Mouse (Mus musculus) macrophage (primary cell): ENCODE data around the gene Wfdc13. TPM values are rescaled to one million over a fixed set of nuclear protein-coding genes. Genes with fewer than 3 reads are reported as not detected.
A peak's percentile ranks its signal among the peaks of the same experiment; 100 is the strongest.
"Not testable (repeated sequence)": the region's sequence is repeated elsewhere in the genome, so short reads cannot be mapped to it uniquely, and the experiment has no call there.

Source experiments
- H3K27ac ChIP-seq: fragments of 350-480 bp; formaldehyde crosslinking; 2 replicates; pipeline ENCODE4 v1.9.0; 2021
- H3K36me3 ChIP-seq: fragments of 350-480 bp; formaldehyde crosslinking; 2 replicates; pipeline ENCODE4 v1.9.0; 2021; ENCODE audit errors: inconsistent target
- H3K4me3 ChIP-seq: fragments of 350-480 bp; formaldehyde crosslinking; 2 replicates; pipeline ENCODE4 v1.9.0; 2021; ENCODE audit errors: inconsistent target
- H3K79me2 ChIP-seq: fragments of 350-480 bp; formaldehyde crosslinking; 2 replicates; pipeline ENCODE4 v1.9.0; 2021; ENCODE audit errors: inconsistent target
- WGBS: methylation state at CpG from one replicate; pipeline ENCODE4 v1.1.7; 2026; ENCODE audit warnings: inconsistent platforms; ENCODE audit not compliant: missing documents; 5-methylcytosine and 5-hydroxymethylcytosine counted together
- polyA plus RNA-seq: library from polyadenylated mRNA; stranded (reverse); fragments of 250-400 nt; gene quantifications from 3 replicates; pipeline ENCODE4 v1.2.4, GENCODE M21; 2018; ENCODE audit warnings: inconsistent platforms

The Wfdc13 gene
- polyA plus RNA-seq, 1 experiment from 2014 or later: not detected

DNA sequence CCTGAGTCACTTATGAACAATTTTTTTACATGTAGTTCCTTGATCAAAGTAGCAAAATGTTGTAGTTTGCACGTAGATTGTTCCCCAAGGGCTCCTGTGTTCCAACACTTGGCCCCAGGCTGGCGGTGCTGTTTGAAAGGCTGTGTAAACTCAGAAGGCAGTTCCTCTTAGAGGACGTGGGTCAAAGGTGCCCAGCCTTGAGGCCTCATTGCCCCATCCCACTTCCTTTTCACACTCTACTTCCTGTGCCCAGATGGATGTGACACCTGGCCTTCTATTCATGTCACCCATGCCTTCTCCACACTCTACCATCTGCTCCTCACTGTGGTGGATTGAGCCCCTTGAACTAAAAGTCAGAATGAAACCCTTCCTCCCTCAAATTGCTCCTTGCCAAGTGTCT lies 5.0 kb upstream of the Wfdc13 start:
- H3K79me2 ChIP-seq: no peaks in the 10 kb centered on the region
- no peak overlapping the region for H3K4me3 ChIP-seq
- 0 out of 2 replicates have a peak overlapping the region, but pooled peaks have one; percentile 10 for H3K27ac ChIP-seq
- 18% methylated on average over 3 of the region's 3 CpGs for WGBS
- no peaks in the 10 kb centered on the region for H3K36me3 ChIP-seq

DNA sequence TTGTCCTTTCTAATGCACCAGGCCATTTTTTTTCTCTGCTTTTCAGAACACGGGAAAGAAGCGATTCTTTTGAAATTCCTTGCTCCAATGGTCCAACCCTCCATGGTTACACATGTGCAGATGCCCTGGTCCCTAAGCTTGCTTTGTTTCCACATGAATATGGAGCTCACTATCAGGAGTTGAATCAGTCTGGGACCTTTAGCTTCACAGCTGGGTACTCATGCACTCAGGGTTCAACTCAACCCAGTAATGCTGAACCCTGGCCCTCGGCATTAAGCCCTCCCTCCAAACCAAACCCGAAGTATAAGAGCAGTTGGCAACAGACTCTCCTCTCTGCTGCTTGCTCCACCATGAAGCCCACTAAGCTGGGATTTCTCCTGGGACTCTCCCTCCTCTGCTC lies 13.3 kb downstream of the Wfdc13 start, which contains the start of gene Spint4:
Spint4 (plus strand) TSS at position 301 of the 400 bp plus-strand sequence.
- H3K27ac ChIP-seq: no peak within 1 kb of the TSS
- H3K79me2 ChIP-seq: no peaks in the 10 kb centered on the region
- 86% methylated on average over 4 of the region's 4 CpGs for WGBS
- no peaks in the 10 kb centered on the region for H3K36me3 ChIP-seq
- H3K4me3 ChIP-seq: no peak within 1 kb of the TSS

DNA sequence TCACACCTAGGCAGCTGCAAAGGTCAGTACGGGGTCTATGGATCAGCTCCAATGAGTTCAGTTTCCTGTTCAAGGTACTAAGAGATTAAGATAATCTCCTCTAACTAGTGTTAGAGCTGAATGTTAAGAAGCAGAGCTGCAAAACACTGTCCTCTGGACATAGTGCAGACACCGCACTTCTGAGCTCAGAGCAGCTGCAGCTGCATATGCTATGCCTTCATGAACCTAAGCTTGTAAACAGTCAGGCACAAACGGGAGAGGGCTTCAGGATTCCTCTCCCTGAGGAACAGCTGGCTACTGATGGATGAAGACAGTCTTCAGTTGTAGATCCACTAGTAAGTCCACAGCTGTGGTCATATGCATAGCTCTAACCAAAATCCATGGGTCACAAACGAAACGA lies 16.1 kb downstream of the Wfdc13 start:
- WGBS: 74% methylated on average over 5 of the region's 5 CpGs

GRCm38 (mm10) chr2:164701761-164702160 lies 16.9 kb downstream of the Wfdc13 start:
- 93% methylated on average over 5 of the region's 5 CpGs for WGBS
- Histone ChIP-seq H3K79me2 (no peaks in the 10 kb centered on the region), H3K36me3 (no peaks in the 10 kb centered on the region), H3K27ac (no peak overlapping the region), H3K4me3 (no peak overlapping the region)

More for the DNA sequence above, 16.1 kb downstream of the Wfdc13 start:
- no peak overlapping the region for H3K4me3 ChIP-seq
- no peak overlapping the region for H3K27ac ChIP-seq
- H3K79me2 ChIP-seq: no peaks in the 10 kb centered on the region
- H3K36me3 ChIP-seq: no peaks in the 10 kb centered on the region

- no peak overlapping the region for H3K27ac ChIP-seq
- no peaks in the 10 kb centered on the region for H3K79me2 ChIP-seq
- WGBS: 81% methylated on average over 5 of the region's 5 CpGs
- no peak overlapping the region for H3K4me3 ChIP-seq
- H3K36me3 ChIP-seq: no peaks in the 10 kb centered on the region
These were observed 19.3 kb downstream of the Wfdc13 start for GRCm38 (mm10) chr2:164704235-164704634.

GRCm38 (mm10) chr2:164705328-164705727 lies 20.4 kb downstream of the Wfdc13 start:
- WGBS: 92% methylated on average over 6 of the region's 6 CpGs

GRCm38 (mm10) chr2:164705991-164706390 lies 21.1 kb downstream of the Wfdc13 start:
- Histone ChIP-seq H3K79me2 (no peaks in the 10 kb centered on the region), H3K4me3 (no peak overlapping the region), H3K36me3 (no peaks in the 10 kb centered on the region), H3K27ac (no peak overlapping the region)
- 96% methylated on average over 14 of the region's 14 CpGs for WGBS

More at GRCm38 (mm10) chr2:164705328-164705727, 20.4 kb downstream of the Wfdc13 start:
- no peaks in the 10 kb centered on the region for H3K36me3 ChIP-seq
- H3K4me3 ChIP-seq: no peak overlapping the region
- no peaks in the 10 kb centered on the region for H3K79me2 ChIP-seq
- H3K27ac ChIP-seq: no peak overlapping the region

- WGBS: 87% methylated on average over 6 of the region's 6 CpGs
- Histone ChIP-seq H3K36me3 (no peaks in the 10 kb centered on the region), H3K27ac (no peak within 1 kb of the TSS), H3K79me2 (no peaks in the 10 kb centered on the region), H3K4me3 (no peak within 1 kb of the TSS)
These were observed 30.1 kb downstream of the Wfdc13 start, which contains the start of gene Spint5 for GRCm38 (mm10) chr2:164715005-164715404. Gene Spint5 (plus strand): TSS chr2:164715305.

- H3K27ac ChIP-seq, H3K4me3 ChIP-seq, H3K79me2 ChIP-seq, H3K36me3 ChIP-seq: not testable (repeated sequence)
- 90% methylated on average over 10 of the region's 23 CpGs for WGBS
These were observed 31.4 kb downstream of the Wfdc13 start for GRCm38 (mm10) chr2:164716194-164716786.

GRCm38 (mm10) chr2:164723276-164723675 lies 38.4 kb downstream of the Wfdc13 start:
- H3K36me3 ChIP-seq: no peaks in the 10 kb centered on the region
- H3K79me2 ChIP-seq: no peaks in the 10 kb centered on the region
- no peak overlapping the region for H3K27ac ChIP-seq
- 80% methylated on average over 4 of the region's 4 CpGs for WGBS
- H3K4me3 ChIP-seq: no peak overlapping the region

DNA sequence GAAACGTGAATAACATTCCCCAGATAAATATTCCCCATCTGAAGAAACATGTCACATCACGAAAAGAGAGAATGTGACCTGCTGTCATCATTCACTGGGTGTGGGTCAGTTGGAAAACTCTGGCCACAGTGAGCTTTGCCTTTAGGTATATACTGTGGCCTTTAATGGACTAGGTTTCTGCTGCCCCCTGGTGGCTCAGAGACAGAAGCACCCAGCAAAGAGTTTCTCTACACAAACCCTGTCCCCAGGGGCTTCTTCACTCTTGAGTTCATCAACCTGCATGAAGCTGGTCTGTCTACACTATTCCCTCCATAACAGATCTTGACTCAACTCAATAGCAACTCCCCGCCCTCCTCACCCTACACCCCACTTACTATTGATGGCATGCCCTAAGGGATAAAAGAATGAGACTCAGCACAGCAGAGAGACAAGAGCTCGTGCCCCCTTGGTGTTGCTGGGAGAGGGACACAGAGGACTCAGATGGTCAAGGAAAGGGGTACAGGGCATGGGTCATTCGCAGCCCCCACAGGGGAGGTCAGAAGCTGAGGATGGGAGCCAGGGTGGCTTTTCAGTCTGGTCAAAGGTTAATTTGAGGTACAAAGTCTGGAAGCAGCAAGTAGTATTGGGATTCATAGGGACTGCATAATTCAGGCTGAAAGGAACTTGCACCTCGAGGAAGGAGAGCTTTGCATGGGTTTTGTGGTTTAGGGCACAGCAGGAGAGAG lies 41.1 kb downstream of the Wfdc13 start:
- 35% methylated on average over 6 of the region's 6 CpGs for WGBS
- H3K4me3 ChIP-seq: no peak overlapping the region
- no peak overlapping the region for H3K27ac ChIP-seq
- no peaks in the 10 kb centered on the region for H3K79me2 ChIP-seq
- H3K36me3 ChIP-seq: no peaks in the 10 kb centered on the region

DNA sequence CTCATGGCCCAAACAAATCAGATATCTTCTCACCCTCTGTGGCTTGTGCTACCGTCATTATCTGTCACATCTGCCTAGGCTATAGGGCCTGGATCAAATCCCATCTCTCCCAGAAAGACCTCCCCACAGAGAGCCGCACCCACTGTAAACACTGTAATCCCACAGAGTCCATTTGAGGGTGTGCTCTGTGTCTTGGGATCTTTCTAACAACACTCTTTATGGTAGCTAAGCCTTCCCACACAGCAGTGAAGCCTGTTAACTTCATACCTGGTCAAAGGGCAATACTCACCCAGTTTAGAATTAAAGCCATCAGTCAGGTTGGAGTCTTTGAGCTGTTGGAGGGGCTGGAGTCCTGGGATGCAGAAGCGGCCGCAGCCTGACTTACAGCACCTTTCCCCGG lies 46.8 kb downstream of the Wfdc13 start:
- no peak overlapping the region for H3K27ac ChIP-seq
- H3K4me3 ChIP-seq: no peak overlapping the region
- 94% methylated on average over 5 of the region's 5 CpGs for WGBS
- H3K79me2 ChIP-seq: no peaks in the 10 kb centered on the region
- no peaks in the 10 kb centered on the region for H3K36me3 ChIP-seq

GRCm38 (mm10) chr2:164733259-164733658 lies 48.4 kb downstream of the Wfdc13 start:
- 100% methylated on average over 2 of the region's 2 CpGs for WGBS
- Histone ChIP-seq H3K36me3 (no peaks in the 10 kb centered on the region), H3K79me2 (no peaks in the 10 kb centered on the region), H3K4me3 (no peak overlapping the region), H3K27ac (no peak overlapping the region)

- 94% methylated on average over 5 of the region's 5 CpGs for WGBS
- H3K27ac ChIP-seq: no peak overlapping the region
- no peak overlapping the region for H3K4me3 ChIP-seq
- no peaks in the 10 kb centered on the region for H3K36me3 ChIP-seq
- H3K79me2 ChIP-seq: no peaks in the 10 kb centered on the region
These were observed 49.9 kb downstream of the Wfdc13 start for GRCm38 (mm10) chr2:164734839-164735238.

GRCm38 (mm10) chr2:164735446-164735845 lies 50.5 kb downstream of the Wfdc13 start:
- no peaks in the 10 kb centered on the region for H3K36me3 ChIP-seq
- no peaks in the 10 kb centered on the region for H3K79me2 ChIP-seq
- no peak overlapping the region for H3K4me3 ChIP-seq
- no peak overlapping the region for H3K27ac ChIP-seq
- WGBS: 86% methylated on average over 5 of the region's 5 CpGs
